Mouse (Mus musculus) c-Kit-positive CD71-positive TER-119-negative erythroid progenitor cells, embryonic 14.5 days (primary cell): ENCODE measurements around the gene Zfp445.

ENCODE experiments used
- DNase-seq: peaks from one replicate; pipeline ENCODE4 v3.0.0-alpha.2; 2013; ENCODE audit warnings: low read depth

The Zfp445 gene

GRCm38 (mm10) chr9:122836126-122836525, 29.7 kb downstream of the Zfp445 start:
- DNase-seq, result no peak

DNA sequence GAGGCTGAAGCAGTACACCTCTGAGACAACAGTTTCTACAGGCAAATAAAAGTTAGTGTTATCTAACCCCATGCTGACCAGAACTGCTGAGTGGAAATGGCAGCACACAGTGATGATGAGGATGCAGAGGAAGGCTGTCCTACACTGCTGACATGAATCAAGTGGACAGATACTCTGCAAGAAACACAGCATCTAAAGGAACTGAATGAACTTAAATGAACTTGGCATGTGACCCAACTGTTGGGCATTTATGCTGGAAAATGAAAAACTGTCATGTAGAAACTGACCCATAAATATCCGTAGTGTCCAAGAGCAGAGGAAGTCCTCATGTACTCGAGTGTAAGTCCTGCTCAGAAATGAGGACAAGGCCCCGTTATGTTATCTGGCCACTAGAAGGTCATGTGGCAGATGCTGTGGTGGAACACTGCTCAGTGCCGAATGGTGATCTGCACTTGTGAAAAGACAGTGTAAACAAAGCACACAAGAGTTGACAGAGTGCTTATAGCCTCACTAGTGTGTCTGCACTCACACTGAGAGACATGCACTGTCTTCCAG, 35.9 kb downstream of the Zfp445 start:
- DNase-seq, result no peak

DNA sequence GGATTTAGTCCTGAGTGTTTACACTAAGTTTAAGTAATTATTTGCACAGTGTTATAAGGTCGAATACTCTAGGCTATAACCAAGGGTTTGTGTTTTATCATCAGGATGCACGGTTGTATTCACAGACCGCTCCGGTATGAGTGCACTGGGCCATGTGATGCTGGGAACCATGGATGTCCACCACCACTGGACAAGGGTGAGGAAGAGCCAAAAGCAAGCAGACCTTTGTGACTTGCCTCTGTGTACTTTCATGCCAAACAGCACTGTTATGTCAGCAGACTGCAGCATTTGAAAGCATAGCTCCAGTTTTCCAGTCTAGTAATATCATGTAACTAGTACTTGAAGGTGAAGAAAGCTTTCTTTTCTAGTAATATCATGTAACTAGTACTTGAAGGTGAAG, 39.1 kb downstream of the Zfp445 start:
- DNase-seq, result no peak

DNA sequence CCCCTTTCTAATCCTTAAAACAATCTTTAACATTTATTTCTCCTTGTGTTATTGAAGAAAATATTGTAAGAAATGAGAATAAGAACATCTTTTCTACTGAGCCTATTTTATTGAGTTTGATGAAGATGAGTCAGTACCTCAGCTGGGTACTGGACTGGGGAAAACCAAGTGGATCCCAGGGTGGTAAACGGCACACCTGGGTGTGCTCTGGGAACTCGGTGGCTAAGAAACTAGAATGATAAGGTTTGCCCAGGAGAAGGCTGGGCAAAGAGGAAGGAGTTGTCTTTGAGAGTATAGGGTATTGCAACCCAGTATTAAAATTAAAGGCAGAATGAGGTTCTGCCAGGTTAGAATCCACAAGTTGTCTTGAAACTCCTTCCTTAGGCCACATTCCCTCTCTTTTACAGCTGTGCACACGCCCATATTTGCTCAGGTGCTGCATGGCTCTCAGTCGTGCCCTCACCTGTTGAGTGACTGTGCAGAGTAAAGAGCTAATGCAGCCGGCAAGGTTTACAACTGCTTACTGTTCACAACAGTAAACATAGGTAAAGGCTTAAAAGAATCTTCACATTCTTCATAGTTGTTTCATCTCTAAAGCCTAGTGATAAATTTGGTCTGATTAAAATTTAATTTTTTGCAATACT, 42.3 kb downstream of the Zfp445 start:
- DNase-seq, result no peak

GRCm38 (mm10) chr9:122815239-122815851, 50.5 kb downstream of the Zfp445 start:
- no peak for DNase-seq

DNA sequence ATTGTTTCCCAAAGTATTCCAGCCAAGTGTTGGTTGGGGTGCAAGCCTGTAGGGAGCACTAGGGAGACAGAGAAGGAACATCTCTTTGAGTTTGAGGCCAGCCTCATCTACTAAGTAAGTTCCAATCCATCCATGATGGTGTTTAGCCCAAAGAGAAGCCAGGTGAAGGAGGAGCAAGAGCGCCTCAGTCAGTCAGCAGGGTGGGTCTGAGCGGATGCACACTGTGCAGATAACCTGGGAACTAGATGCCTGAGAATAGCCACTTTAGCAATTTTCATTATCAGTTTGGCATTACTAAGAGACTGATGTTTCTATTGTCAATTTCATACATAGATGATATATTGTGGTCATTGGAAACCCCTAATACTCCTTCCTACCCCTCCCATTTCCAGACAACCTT, 51.0 kb downstream of the Zfp445 start:
- no peak for DNase-seq

- DNase-seq, result no peak
These were observed 53.4 kb downstream of the Zfp445 start for GRCm38 (mm10) chr9:122812386-122812785.

DNA sequence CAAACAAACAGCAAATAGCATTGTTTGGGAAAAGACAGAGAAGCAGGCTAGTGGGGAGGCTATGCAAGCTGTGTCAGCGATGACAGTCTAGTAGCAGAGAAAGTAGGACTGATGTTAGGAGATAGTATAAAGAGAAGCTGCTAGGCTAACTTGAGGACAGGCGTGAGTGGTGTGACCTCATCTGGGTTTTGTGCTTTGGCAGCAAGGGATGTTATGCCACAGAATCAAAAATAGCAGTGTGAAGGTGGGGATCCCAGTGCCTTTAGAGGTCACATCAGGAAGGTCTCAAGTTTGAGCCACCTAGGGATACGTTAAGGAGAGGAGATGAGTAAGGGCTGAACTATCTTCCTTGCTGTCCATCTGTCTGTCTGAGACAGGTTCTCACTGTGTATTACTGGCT, 55.6 kb downstream of the Zfp445 start:
- DNase-seq, result no peak

DNA sequence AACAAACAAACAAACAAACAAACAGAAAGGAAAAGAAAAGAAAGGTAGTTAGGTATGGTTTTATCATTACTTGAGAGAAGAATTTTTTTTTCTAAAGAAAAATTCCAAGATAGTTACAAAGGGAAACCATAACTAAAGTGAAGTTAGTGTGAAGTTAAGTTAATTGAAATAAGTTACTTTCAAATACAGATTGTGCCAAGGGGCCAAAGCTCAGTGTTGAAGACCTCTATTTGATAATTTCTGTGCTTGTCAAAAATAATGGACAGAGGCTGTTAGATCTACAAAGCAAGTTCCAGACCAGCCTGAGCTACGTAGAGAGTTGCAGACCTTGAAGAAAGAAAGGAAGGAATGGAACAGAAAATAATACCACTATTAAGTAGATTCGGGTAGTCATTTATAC, 58.6 kb downstream of the Zfp445 start:
- no peak for DNase-seq

- DNase-seq, result no peak
These were observed 59.9 kb downstream of the Zfp445 start for GRCm38 (mm10) chr9:122805845-122806341.

DNA sequence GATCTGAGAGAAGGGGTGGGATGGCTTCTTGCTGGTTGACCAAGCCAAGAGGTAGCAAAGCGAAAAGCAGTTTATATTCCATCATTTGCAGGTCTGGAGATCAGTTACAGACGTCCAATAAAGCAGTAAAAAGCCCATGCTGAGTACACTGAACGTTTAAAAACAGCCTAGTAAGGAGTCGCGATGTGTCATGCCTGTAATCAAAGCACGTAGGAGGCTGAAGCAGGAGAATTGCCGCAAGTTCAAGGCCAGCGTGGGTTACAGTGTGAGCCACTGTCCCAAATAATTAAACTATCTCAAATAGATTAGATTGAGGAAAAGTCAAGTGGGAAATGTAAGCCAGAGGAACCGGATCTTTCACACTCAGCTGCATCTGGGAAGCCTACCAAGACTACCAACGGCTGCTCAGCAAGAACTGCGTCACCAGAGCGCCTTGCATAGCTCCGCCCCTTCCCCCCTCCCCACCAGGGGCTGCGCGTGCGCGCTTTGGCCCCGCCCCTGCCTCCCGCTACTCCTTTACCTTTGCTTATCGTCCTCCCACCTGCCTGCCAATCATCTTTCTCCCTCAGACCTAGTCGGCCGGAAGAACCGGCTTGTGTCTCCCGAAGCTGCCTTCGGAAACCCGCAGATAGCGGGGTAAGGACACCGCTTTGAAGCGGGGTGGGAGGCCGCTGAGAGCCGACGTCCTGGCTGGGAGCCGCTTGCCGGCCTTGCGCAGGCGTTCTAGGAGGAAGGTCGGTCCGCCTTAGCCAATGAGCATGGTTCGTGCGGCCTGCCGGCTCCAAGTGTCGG, 60.6 kb downstream of the Zfp445 start, which contains the start of gene Tcaim:
Gene Tcaim, plus strand, starts transcription at position 487 of the 792 bp plus-strand sequence.
- peak; percentile 80 for DNase-seq
